Mouse (Mus musculus) midbrain, embryonic 15.5 days (tissue): ENCODE results near the gene Sox18. TPM values are rescaled to one million over a fixed set of nuclear protein-coding genes. Genes with fewer than 3 reads are reported as not detected.

Experiments
- ATAC-seq: fragments of 200-750 bp; cut with Nextera tagmentation; replicated peaks from 2 replicates; pipeline ENCODE4 v1.8.0; 2017; ENCODE audit warnings: moderate TSS enrichment
- H3K27ac ChIP-seq: fragments of 300-500 bp; sonication (generic); 2 replicates; pipeline ENCODE4 v1.5.1; 2015; ENCODE audit warnings: mild to moderate bottlenecking, inconsistent platforms
- H3K27me3 ChIP-seq: fragments of 300-500 bp; sonication (generic); replicated peaks from 2 replicates; pipeline ENCODE4 v1.6.1; 2015; ENCODE audit warnings: inconsistent platforms
- H3K36me3 ChIP-seq: fragments of 300-500 bp; sonication (generic); replicated peaks from 2 replicates; pipeline ENCODE4 v1.6.1; 2015; ENCODE audit warnings: inconsistent platforms
- H3K4me1 ChIP-seq: fragments of 300-500 bp; sonication (generic); 2 replicates; pipeline ENCODE4 v1.6.1; 2015; ENCODE audit warnings: inconsistent platforms
- H3K4me2 ChIP-seq: fragments of 300-500 bp; sonication (generic); 2 replicates; pipeline ENCODE4 v1.6.1; 2015; ENCODE audit warnings: inconsistent platforms, mild to moderate bottlenecking, moderate library complexity
- H3K4me3 ChIP-seq: fragments of 300-500 bp; sonication (generic); 2 replicates; pipeline ENCODE4 v1.5.1; 2015; ENCODE audit warnings: mild to moderate bottlenecking, inconsistent platforms
- H3K9ac ChIP-seq: fragments of 300-500 bp; sonication (generic); 2 replicates; pipeline ENCODE4 v1.6.1; 2015; ENCODE audit warnings: mild to moderate bottlenecking, inconsistent platforms
- H3K9me3 ChIP-seq: fragments of 300-500 bp; sonication (generic); 2 replicates; pipeline ENCODE4 v1.6.1; 2016; ENCODE audit warnings: inconsistent platforms
- WGBS: fragments of 180-500 bp; shearing (Covaris S2); methylation state at CpG from one replicate; pipeline ENCODE4 v1.1.7; 2015; ENCODE audit warnings: mixed read lengths; 5-methylcytosine and 5-hydroxymethylcytosine counted together
- polyA plus RNA-seq: library from polyadenylated mRNA; unstranded; fragments of >200 nt; fragmentation: Nextera tagmentation; extraction: Ambion mirVana; gene quantifications from 2 replicates; pipeline ENCODE4 v1.2.1, GENCODE M21; 2015

Gene Sox18
- polyA plus RNA-seq, 1 experiment from 2014 or later: 18.3 TPM

GRCm38 (mm10) chr2:181679951-181680715 lies 8.7 kb upstream of the Sox18 start, which contains the start of gene Tcea2:
Tcea2 (plus strand) TSS chr2:181680310.
- peak within 1 kb of the TSS; percentile 79 for H3K4me2 ChIP-seq
- H3K27ac ChIP-seq: peak within 1 kb of the TSS; percentile 75
- ATAC-seq: peak; percentile 65
- H3K36me3 ChIP-seq: 0 out of 2 replicates have a peak, but pooled peaks cover under 1% of the 10 kb centered on the region
- peak within 1 kb of the TSS; percentile 65 for H3K4me3 ChIP-seq
- peaks cover 22% of the 10 kb centered on the region for H3K4me1 ChIP-seq
- H3K9ac ChIP-seq: peak within 1 kb of the TSS; percentile 85
- H3K27me3 ChIP-seq: no peaks in the 10 kb centered on the region
- no peaks in the 10 kb centered on the region for H3K9me3 ChIP-seq
- under 1% methylated on average over 67 of the region's 69 CpGs for WGBS

- Histone ChIP-seq H3K27ac (no peak overlapping the region), H3K27me3 (peaks cover 5% of the 10 kb centered on the region; the same call in 1 of the 2 replicates), H3K4me1 (peaks cover 22% of the 10 kb centered on the region), H3K9ac (no peak overlapping the region), H3K36me3 (no peaks in the 10 kb centered on the region), H3K9me3 (no peaks in the 10 kb centered on the region), H3K4me2 (no peak overlapping the region), H3K4me3 (no peak overlapping the region)
- ATAC-seq: peak; percentile 59; the same call in 1 of the 2 replicates
- WGBS: 47% methylated on average over 1 of the region's 1 CpGs
Measured at GRCm38 (mm10) chr2:181678780-181679179, 7.3 kb upstream of the Sox18 start.

- 60% methylated on average over 3 of the region's 3 CpGs for WGBS
Measured at GRCm38 (mm10) chr2:181677755-181678098, 6.3 kb upstream of the Sox18 start.

GRCm38 (mm10) chr2:181677096-181677754 lies 5.8 kb upstream of the Sox18 start:
- H3K36me3 ChIP-seq: no peaks in the 10 kb centered on the region
- WGBS: 55% methylated on average over 5 of the region's 5 CpGs
- H3K4me2 ChIP-seq: no peak overlapping the region
- H3K4me3 ChIP-seq: no peak overlapping the region
- no peaks in the 10 kb centered on the region for H3K9me3 ChIP-seq
- H3K4me1 ChIP-seq: peaks cover 22% of the 10 kb centered on the region
- H3K27ac ChIP-seq: 0 out of 2 replicates have a peak overlapping the region, but pooled peaks have one; percentile 39
- H3K9ac ChIP-seq: no peak overlapping the region
- H3K27me3 ChIP-seq: peaks cover 20% of the 10 kb centered on the region
- ATAC-seq: no peak

More at GRCm38 (mm10) chr2:181677755-181678098, 6.3 kb upstream of the Sox18 start:
- Histone ChIP-seq H3K4me3 (no peak overlapping the region), H3K27me3 (peaks cover 15% of the 10 kb centered on the region), H3K9me3 (no peaks in the 10 kb centered on the region), H3K4me1 (peaks cover 22% of the 10 kb centered on the region), H3K27ac (no peak overlapping the region), H3K9ac (no peak overlapping the region), H3K4me2 (no peak overlapping the region), H3K36me3 (no peaks in the 10 kb centered on the region)
- ATAC-seq: no peak

- H3K27ac ChIP-seq: peak overlapping the region; percentile 39
- peaks cover 21% of the 10 kb centered on the region for H3K4me1 ChIP-seq
- no peaks in the 10 kb centered on the region for H3K9me3 ChIP-seq
- no peak overlapping the region for H3K4me3 ChIP-seq
- H3K27me3 ChIP-seq: peaks cover 28% of the 10 kb centered on the region
- H3K4me2 ChIP-seq: no peak overlapping the region
- H3K9ac ChIP-seq: no peak overlapping the region
- no peak for ATAC-seq
- no peaks in the 10 kb centered on the region for H3K36me3 ChIP-seq
- 30% methylated on average over 2 of the region's 2 CpGs for WGBS
Measured at GRCm38 (mm10) chr2:181676424-181676823, 5.0 kb upstream of the Sox18 start.

- Histone ChIP-seq H3K9ac (no peak overlapping the region), H3K4me1 (peaks cover 23% of the 10 kb centered on the region), H3K27ac (no peak overlapping the region), H3K27me3 (peaks cover 38% of the 10 kb centered on the region), H3K9me3 (no peaks in the 10 kb centered on the region), H3K4me3 (no peak overlapping the region), H3K36me3 (no peaks in the 10 kb centered on the region), H3K4me2 (peak overlapping the region; percentile 38)
- 5% methylated on average over 14 of the region's 14 CpGs for WGBS
- no peak for ATAC-seq
Measured at GRCm38 (mm10) chr2:181675454-181675853, 4.0 kb upstream of the Sox18 start.

GRCm38 (mm10) chr2:181674934-181675333 lies 3.5 kb upstream of the Sox18 start:
- Histone ChIP-seq H3K4me3 (no peak overlapping the region), H3K4me2 (no peak overlapping the region), H3K4me1 (peaks cover 28% of the 10 kb centered on the region), H3K9ac (no peak overlapping the region), H3K27ac (no peak overlapping the region), H3K27me3 (peaks cover 43% of the 10 kb centered on the region), H3K9me3 (no peaks in the 10 kb centered on the region), H3K36me3 (no peaks in the 10 kb centered on the region)
- 90% methylated on average over 4 of the region's 4 CpGs for WGBS
- ATAC-seq: no peak

- no peaks in the 10 kb centered on the region for H3K9me3 ChIP-seq
- H3K36me3 ChIP-seq: no peaks in the 10 kb centered on the region
- H3K27ac ChIP-seq: no peak overlapping the region
- no peak for ATAC-seq
- H3K9ac ChIP-seq: no peak overlapping the region
- 59% methylated on average over 1 of the region's 1 CpGs for WGBS
- no peak overlapping the region for H3K4me2 ChIP-seq
- H3K4me3 ChIP-seq: no peak overlapping the region
- H3K4me1 ChIP-seq: peaks cover 22% of the 10 kb centered on the region
- H3K27me3 ChIP-seq: peaks cover 58% of the 10 kb centered on the region
Measured at GRCm38 (mm10) chr2:181673501-181673900, 2.1 kb upstream of the Sox18 start.

GRCm38 (mm10) chr2:181671984-181672383 lies 544 bp upstream of the Sox18 start:
- H3K4me1 ChIP-seq: peaks cover 22% of the 10 kb centered on the region
- no peak overlapping the region for H3K9ac ChIP-seq
- peak overlapping the region; percentile 65 for H3K4me2 ChIP-seq
- no peaks in the 10 kb centered on the region for H3K9me3 ChIP-seq
- H3K27ac ChIP-seq: no peak overlapping the region
- H3K27me3 ChIP-seq: peaks cover 62% of the 10 kb centered on the region
- no peak overlapping the region for H3K4me3 ChIP-seq
- H3K36me3 ChIP-seq: no peaks in the 10 kb centered on the region
- 25% methylated on average over 7 of the region's 7 CpGs for WGBS
- no peak for ATAC-seq

GRCm38 (mm10) chr2:181670913-181671311 lies 528 bp downstream of the Sox18 start:
- H3K27me3 ChIP-seq: peaks cover 62% of the 10 kb centered on the region

GRCm38 (mm10) chr2:181670285-181670912 lies 1.0 kb downstream of the Sox18 start:
- Histone ChIP-seq H3K4me1 (peaks cover 20% of the 10 kb centered on the region), H3K36me3 (no peaks in the 10 kb centered on the region), H3K27me3 (peaks cover 62% of the 10 kb centered on the region), H3K27ac (no peak overlapping the region), H3K9ac (0 out of 2 replicates have a peak overlapping the region, but pooled peaks have one; percentile 20), H3K9me3 (no peaks in the 10 kb centered on the region), H3K4me3 (peak overlapping the region; percentile 39), H3K4me2 (peak overlapping the region; percentile 65)
- ATAC-seq: no peak; the same call in 1 of the 2 replicates
- WGBS: 3% methylated on average over 56 of the region's 56 CpGs

More at GRCm38 (mm10) chr2:181670913-181671311, 528 bp downstream of the Sox18 start:
- Histone ChIP-seq H3K9me3 (no peaks in the 10 kb centered on the region), H3K9ac (peak overlapping the region; percentile 20; the same call in 1 of the 2 replicates), H3K4me1 (peaks cover 22% of the 10 kb centered on the region), H3K4me2 (peak overlapping the region; percentile 65), H3K36me3 (no peaks in the 10 kb centered on the region), H3K27ac (no peak overlapping the region), H3K4me3 (peak overlapping the region; percentile 39)
- no peak for ATAC-seq
- WGBS: under 1% methylated on average over 41 of the region's 41 CpGs

GRCm38 (mm10) chr2:181663298-181663630 lies 8.2 kb downstream of the Sox18 start:
- Histone ChIP-seq H3K27me3 (peaks cover 2% of the 10 kb centered on the region; the same call in 1 of the 2 replicates), H3K27ac (no peak overlapping the region), H3K36me3 (no peaks in the 10 kb centered on the region), H3K4me3 (no peak overlapping the region), H3K4me1 (peaks cover 6% of the 10 kb centered on the region; the same call in 1 of the 2 replicates), H3K4me2 (no peak overlapping the region), H3K9me3 (no peaks in the 10 kb centered on the region), H3K9ac (no peak overlapping the region)
- ATAC-seq: no peak
- 47% methylated on average over 4 of the region's 4 CpGs for WGBS
